Mouse (Mus musculus) heart, adult 2 months (tissue): ENCODE data around the gene Bub1b. TPM values are rescaled to one million over a fixed set of nuclear protein-coding genes. Genes with fewer than 3 reads are reported as not detected.
"Not testable (repeated sequence)": the region's sequence is repeated elsewhere in the genome, so short reads cannot be mapped to it uniquely, and the experiment has no call there.

Experiments
- DNase-seq, 2 experiments: peaks; one replicate each; pipeline ENCODE4 v3.0.0; 2021
- H3K27ac ChIP-seq: fragments of 200-600 bp; 2 replicates; pipeline ENCODE4 v1.8.1; 2022
- H3K27me3 ChIP-seq: fragments of 200-500 bp; 2 replicates; pipeline ENCODE4 v1.6.1; 2012; ENCODE audit warnings: mild to moderate bottlenecking, low read length, inconsistent platforms, mixed read lengths; ENCODE audit not compliant: control insufficient read depth, insufficient read depth
- H3K36me3 ChIP-seq: fragments of 200-500 bp; 2 replicates; pipeline ENCODE4 v1.6.1; 2012; ENCODE audit warnings: low read length, inconsistent platforms; ENCODE audit not compliant: control insufficient read depth, insufficient read depth
- H3K4me1 ChIP-seq: fragments of 200-500 bp; 2 replicates; pipeline ENCODE4 v1.6.1; 2011; ENCODE audit warnings: low read length; ENCODE audit not compliant: control insufficient read depth, insufficient read depth
- H3K4me3 ChIP-seq: fragments of 200-600 bp; 2 replicates; pipeline ENCODE4 v1.8.1; 2022
- H3K79me2 ChIP-seq: fragments of 200-500 bp; replicated peaks from 2 replicates; pipeline ENCODE4 v1.6.1; 2012; ENCODE audit warnings: mild to moderate bottlenecking, inconsistent platforms, low read length, moderate library complexity, mixed read lengths; ENCODE audit not compliant: control insufficient read depth, insufficient read depth
- H3K9ac ChIP-seq: fragments of 200-500 bp; 2 replicates; pipeline ENCODE4 v1.6.1; 2012; ENCODE audit warnings: low read depth, mild to moderate bottlenecking, control low read depth, inconsistent platforms, low read length, mixed read lengths
- CTCF ChIP-seq: fragments of 200-600 bp; IDR thresholded peaks from 2 replicates; pipeline ENCODE4 v1.8.1; 2022; ENCODE audit warnings: antibody characterized with exemption, mild to moderate bottlenecking, moderate library complexity
- EP300 ChIP-seq: fragments of 200-500 bp; IDR thresholded peaks from 2 replicates; pipeline ENCODE4 v1.6.1; 2011; ENCODE audit warnings: low read depth, low read length, control low read depth; ENCODE audit not compliant: insufficient read depth
- POLR2A ChIP-seq: fragments of 200-500 bp; IDR thresholded peaks from 2 replicates; pipeline ENCODE4 v1.6.1; 2011; ENCODE audit warnings: mild to moderate bottlenecking, low read depth, low read length, control low read depth; ENCODE audit not compliant: insufficient read depth
- WGBS: fragments of 180-500 bp; shearing (Covaris S2); methylation state at CpG from one replicate; pipeline ENCODE4 v1.1.7; 2018; 5-methylcytosine and 5-hydroxymethylcytosine counted together
- intact Hi-C: fragments of 180-260 bp; cut with DNase I; formaldehyde crosslinking; loops from one replicate; pipeline ENCODE4 v1.15.1; 2025
- polyA plus RNA-seq: library from polyadenylated mRNA; depleted of rRNA; stranded (reverse); fragments of >200 nt; gene quantifications from 2 replicates; pipeline ENCODE4 v1.2.3, GENCODE M21; 2012
- total RNA-seq, 2 experiments: library from RNA; stranded (reverse); gene quantifications; 2 replicates each; pipeline ENCODE4 v1.2.3; 2021

Bub1b gene
- total and polyA plus RNA-seq, 3 experiments: 0.25 to 1.8 (median 0.65) TPM

DNA sequence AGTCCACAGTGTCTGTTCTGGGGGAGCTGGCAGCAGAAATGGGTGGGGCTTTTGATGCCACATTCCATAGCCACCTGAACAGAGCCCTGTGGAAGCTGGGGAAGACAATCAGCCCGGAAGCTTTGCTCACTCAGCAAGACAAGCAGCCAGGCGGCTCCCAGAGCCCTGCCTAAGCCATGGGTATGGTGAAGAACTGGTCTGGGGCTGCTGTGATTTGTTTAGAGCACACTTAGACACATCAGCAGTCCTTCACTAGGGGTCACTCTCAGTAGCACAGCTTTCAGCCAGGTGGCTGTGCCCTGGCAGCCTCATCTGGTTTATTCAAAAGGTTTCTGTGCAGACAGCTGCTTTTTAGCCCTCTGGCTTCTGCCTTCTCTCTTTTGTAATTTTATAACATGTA lies 43.1 kb downstream of the Bub1b start:
- intact Hi-C loops: no loop called here
- TF ChIP-seq CTCF (peak; percentile 43), POLR2A (no peak)
- DNase-seq: no peak
- Histone ChIP-seq H3K4me1 (peaks cover 1% of the 10 kb centered on the region; the same call in 1 of the 2 replicates), H3K9ac (no peak overlapping the region), H3K36me3 (no peaks in the 10 kb centered on the region), H3K79me2 (no peaks in the 10 kb centered on the region), H3K27me3 (no peaks in the 10 kb centered on the region), H3K27ac (no peak overlapping the region), H3K4me3 (no peak overlapping the region)
- 60% methylated on average over 2 of the region's 2 CpGs for WGBS

DNA sequence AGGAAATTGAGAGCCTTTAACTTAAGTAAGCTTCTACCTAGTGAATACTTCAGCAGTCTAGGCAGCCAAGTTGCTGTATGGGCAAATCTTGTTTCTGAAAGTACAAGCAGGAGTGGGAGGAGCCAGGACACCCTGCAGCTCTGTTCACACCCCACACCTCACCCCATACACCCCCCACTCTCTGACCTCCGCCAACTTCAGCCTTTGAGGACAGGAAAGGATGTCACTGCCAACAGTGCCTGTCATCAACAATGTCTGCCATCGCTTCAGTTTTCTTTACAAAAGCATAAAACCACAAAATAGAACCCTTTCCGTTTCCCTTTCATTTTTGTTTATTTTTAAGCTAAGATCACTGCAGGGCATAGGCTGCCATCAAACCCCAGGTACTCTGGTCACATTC lies 44.4 kb downstream of the Bub1b start:
- H3K4me3 ChIP-seq: no peak overlapping the region
- no peak overlapping the region for H3K27ac ChIP-seq
- no peaks in the 10 kb centered on the region for H3K36me3 ChIP-seq
- DNase-seq: peak in 1 of 2 experiments; percentile 18
- intact Hi-C loops: no loop called here
- H3K27me3 ChIP-seq: no peaks in the 10 kb centered on the region
- H3K9ac ChIP-seq: no peak overlapping the region
- TF ChIP-seq POLR2A (no peak), EP300 (no peak), CTCF (no peak)
- H3K4me1 ChIP-seq: peaks cover 1% of the 10 kb centered on the region; the same call in 1 of the 2 replicates
- no peaks in the 10 kb centered on the region for H3K79me2 ChIP-seq
- WGBS: 74% methylated on average over 3 of the region's 3 CpGs

DNA sequence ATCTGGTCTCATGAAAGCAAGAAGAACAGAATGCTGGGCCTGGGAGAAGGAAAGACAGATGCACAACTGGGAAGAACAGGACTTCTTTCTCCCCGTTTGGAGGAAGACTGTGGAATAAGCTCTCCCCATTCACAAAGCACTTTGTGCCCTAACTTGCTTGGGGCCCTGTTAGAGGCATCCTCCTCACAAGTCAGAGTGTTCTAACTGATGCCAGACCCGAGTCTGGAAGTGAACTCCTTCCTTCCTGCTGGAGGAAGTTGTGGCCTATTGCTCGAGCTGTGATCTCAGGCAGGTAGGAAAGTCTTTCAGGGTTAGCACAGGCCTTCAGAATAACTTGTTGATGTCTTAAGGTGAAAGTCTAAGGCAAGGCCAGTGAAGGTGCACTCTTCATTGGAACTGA lies 44.9 kb downstream of the Bub1b start:
- WGBS: 54% methylated on average over 3 of the region's 3 CpGs
- Histone ChIP-seq H3K79me2 (no peaks in the 10 kb centered on the region), H3K4me1 (peaks cover 1% of the 10 kb centered on the region; the same call in 1 of the 2 replicates), H3K36me3 (no peaks in the 10 kb centered on the region), H3K4me3 (no peak overlapping the region), H3K27ac (no peak overlapping the region), H3K9ac (no peak overlapping the region), H3K27me3 (no peaks in the 10 kb centered on the region)
- intact Hi-C loops: no loop called here
- DNase-seq: no peak
- TF ChIP-seq POLR2A (no peak), CTCF (no peak), EP300 (no peak)

- intact Hi-C loops: no loop called here
- no peak overlapping the region for H3K4me3 ChIP-seq
- no peak overlapping the region for H3K9ac ChIP-seq
- H3K27ac ChIP-seq: no peak overlapping the region
- H3K4me1 ChIP-seq: no peaks in the 10 kb centered on the region
- TF ChIP-seq EP300: no peak
- no peak for TF ChIP-seq CTCF
- TF ChIP-seq POLR2A: no peak
- WGBS: 63% methylated on average over 5 of the region's 5 CpGs
- H3K36me3 ChIP-seq: no peaks in the 10 kb centered on the region
- H3K79me2 ChIP-seq: no peaks in the 10 kb centered on the region
- no peak for DNase-seq
- H3K27me3 ChIP-seq: no peaks in the 10 kb centered on the region
These were observed 48.7 kb downstream of the Bub1b start for GRCm38 (mm10) chr2:118646665-118647064.

- H3K27me3 ChIP-seq, H3K27ac ChIP-seq, H3K9ac ChIP-seq, H3K4me3 ChIP-seq, H3K4me1 ChIP-seq, intact Hi-C loops, DNase-seq, H3K36me3 ChIP-seq, H3K79me2 ChIP-seq: not testable (repeated sequence)
- WGBS: 48% methylated on average over 2 of the region's 2 CpGs
These were observed 52.7 kb downstream of the Bub1b start for GRCm38 (mm10) chr2:118650697-118651096.

DNA sequence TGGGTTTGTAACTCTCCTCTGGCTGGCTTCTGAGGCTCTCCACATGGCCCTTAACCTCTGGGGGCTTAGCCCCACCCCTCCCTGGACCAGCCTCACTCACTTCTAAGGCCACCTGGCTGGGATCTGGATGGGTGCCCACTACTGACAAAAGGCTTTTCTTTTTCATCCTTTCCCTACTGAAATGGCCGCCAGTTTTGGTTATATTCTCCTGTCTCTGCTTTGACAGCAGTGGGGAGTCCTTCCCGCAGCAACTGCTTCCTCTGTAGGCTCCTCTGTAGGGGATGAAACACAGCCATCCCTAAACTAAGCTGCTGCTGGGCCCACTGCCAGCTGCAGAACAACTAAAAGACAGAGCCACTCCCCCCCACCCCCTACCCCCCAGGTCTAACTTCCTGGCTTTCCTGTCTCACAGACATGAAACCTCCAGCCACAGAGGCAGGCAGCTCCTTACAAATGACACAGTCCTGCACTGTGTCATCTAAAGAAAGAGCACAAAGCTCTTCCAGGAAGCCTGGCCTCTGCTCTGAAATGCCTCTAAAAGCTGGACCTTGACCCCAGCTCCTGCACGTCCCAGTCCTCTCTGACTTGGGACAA lies 58.8 kb downstream of the Bub1b start:
- Histone ChIP-seq H3K79me2 (no peaks in the 10 kb centered on the region), H3K36me3 (no peaks in the 10 kb centered on the region), H3K27me3 (no peaks in the 10 kb centered on the region), H3K9ac (no peak overlapping the region), H3K4me1 (peaks cover 8% of the 10 kb centered on the region), H3K27ac (no peak overlapping the region), H3K4me3 (no peak overlapping the region)
- WGBS: 34% methylated on average over 3 of the region's 3 CpGs
- no peak for DNase-seq
- no peak for TF ChIP-seq CTCF
- TF ChIP-seq POLR2A: no peak
- TF ChIP-seq EP300: no peak
- intact Hi-C loops: loop anchor here (5.0 kb wide), 1 partner anchor 36 kb away; no protein-coding TSS in a partner anchor
